Mouse (Mus musculus) cerebellum, adult 8-10 months (tissue): ENCODE measurements at regions not wholly inside any gene's neighbourhood (a gene's known extent, or its start where the extent isn't known, plus 50 kb on each side); places are given as distances from the start of the nearest gene placed in this dataset.

Source experiments
- DNase-seq: peaks from one replicate; pipeline ENCODE4 v3.0.0; 2022

- DNase-seq = no peak
Measured at GRCm38 (mm10) chr10:98727130-98727529, 187.1 kb upstream of the Atp2b1 start.

- no peak for DNase-seq
Measured at GRCm38 (mm10) chr10:98728396-98729030, 185.7 kb upstream of the Atp2b1 start.

GRCm38 (mm10) chr10:98733950-98734585 lies 180.1 kb upstream of the Atp2b1 start:
- no peak for DNase-seq

DNA sequence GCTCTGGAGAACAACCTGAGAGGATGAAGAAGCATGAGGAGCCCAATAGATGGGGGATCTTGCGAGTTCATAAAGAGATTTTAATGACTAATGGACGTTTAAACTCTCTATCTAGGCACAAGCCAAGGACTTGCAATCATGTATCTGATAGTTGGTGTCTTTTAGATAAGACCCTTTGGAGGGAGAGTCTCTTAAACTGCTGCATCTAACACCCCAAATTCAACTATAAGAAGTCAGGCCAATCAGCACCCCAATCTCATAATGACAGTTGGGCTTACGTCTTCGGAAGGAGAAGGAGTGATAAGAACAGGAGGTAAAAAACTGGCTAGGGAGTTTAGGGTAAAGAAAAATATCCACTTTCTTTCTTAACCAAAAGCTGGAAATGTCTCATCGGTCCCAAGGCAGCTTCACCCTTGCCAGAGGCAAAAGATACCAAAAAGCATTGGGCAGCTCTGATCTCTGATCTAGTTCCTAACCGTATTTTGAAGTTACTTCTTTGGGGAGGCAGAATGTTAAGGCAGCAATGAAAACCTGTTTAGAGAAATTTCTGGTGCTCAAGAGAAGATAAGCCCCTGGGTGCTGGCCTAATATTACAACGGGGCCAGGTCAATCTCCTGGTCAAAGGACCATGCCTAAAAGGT lies 173.6 kb upstream of the Atp2b1 start:
- no peak for DNase-seq

- DNase-seq = no peak
Measured at GRCm38 (mm10) chr10:98741398-98741797, 172.8 kb upstream of the Atp2b1 start.

- peak; percentile 77 for DNase-seq
Measured at GRCm38 (mm10) chr10:98742822-98743605, 171.2 kb upstream of the Atp2b1 start.

GRCm38 (mm10) chr10:98744246-98744645 lies 170.0 kb upstream of the Atp2b1 start:
- DNase-seq = no peak

- DNase-seq = no peak
Measured at GRCm38 (mm10) chr10:98744662-98745061, 169.5 kb upstream of the Atp2b1 start.

DNA sequence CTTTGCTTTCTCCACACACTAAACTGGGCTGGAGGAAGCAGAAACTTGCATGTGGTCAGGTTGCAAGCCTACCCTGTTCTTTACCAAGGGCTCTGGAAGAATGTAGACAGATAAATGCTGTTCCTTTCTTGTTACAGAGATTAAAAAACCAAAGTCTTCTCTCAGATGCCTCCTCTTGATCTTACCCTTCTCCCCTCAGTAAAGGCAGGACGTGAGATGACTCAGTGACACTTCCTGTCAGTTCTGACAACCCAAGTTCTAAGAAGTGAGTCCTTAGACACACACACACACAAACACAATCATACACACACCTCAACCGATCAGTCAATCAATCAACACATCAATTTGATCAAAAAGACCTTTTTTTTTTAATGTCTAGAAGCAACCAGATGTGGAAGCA lies 168.8 kb upstream of the Atp2b1 start:
- no peak for DNase-seq

DNA sequence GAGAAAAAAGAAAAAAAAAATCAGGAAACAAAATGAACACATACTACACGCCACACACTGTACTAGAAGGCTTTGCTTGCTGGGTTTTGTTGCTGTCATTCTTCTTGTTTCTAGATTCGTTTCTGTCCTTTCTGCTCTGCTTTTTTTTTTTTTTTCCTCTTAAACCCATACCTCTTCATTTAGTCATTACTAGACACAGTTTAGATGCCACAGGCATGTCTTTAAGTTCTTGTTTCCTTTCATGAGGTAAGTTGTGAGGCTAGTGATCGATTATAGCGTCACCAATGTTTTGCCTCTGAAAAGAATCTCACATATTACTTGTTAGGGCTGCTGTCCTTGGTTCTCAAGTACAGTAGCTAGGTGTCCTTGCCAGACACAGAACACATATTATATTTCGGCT lies 168.3 kb upstream of the Atp2b1 start:
- DNase-seq = no peak

GRCm38 (mm10) chr10:98748856-98749583 lies 165.2 kb upstream of the Atp2b1 start:
- DNase-seq = no peak

DNA sequence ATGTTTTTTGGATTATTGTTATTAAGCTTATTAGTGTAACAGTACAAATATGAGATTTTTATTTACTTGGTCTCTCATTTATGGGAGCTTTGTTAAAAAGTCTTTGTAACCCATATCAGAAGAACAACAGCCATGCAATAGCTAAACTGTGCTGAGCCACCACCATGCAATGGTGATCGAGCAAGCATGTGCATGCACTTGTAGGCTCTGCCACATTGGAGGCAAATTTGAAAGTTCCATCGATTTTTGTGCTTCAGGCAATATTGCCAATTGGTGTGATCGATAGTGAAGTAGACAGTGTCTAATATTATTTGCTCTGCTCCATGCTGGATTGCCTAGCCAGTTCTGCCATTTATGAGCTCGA lies 164.6 kb upstream of the Atp2b1 start:
- DNase-seq = no peak

- DNase-seq = no peak
Measured at GRCm38 (mm10) chr10:98751376-98752058, 162.7 kb upstream of the Atp2b1 start.

DNA sequence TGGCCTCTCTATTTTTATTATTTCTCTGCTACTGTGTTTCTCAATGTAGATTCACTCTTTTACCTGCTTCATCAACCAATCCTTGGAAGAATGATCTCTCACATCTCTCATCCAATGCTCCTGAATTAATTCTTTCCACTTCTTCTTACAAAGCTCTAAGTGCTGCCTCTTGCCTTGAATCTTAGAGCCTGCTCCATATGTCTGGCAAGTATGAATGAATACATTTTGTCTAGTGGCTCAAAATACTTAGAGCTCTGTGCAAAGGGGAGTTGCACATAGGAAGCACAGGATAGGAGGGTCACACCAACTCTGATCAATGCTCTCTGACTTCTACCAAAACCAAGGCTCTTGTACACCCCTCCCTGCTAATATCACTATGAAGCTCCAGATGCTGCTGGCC lies 153.1 kb upstream of the Atp2b1 start:
- DNase-seq = no peak

DNA sequence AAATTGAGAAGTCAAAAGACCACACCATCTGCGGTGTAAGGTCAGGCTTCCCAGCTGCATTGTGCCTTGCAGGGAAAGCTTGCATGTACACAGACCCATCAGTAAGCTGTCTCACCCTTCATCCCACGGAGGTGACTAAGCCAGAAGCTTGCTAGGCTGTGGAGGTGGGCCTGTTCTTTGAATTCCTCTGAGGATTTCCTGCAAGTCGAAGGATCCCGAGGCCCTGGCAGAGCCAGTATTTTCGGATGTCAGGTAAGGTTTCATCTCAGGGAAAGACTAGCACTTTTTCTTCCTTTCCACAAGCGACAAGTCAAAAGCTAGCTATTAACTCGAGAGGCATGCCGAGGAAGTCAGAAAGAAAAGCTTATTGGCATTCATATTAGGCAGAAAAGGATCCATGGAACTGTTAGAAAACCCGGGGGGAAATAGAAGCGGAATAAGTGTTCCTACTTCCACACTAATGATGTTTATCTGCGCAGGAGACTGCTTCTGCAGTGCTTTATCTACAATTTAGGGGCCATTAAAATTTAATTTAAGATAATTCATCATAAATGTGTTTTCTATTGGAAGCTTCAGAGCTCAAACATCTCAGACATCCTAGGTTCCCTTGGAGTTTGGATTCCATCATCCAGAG lies 148.3 kb upstream of the Atp2b1 start:
- DNase-seq = no peak

- no peak for DNase-seq
Measured at GRCm38 (mm10) chr10:98779783-98780182, 134.4 kb upstream of the Atp2b1 start.

GRCm38 (mm10) chr10:98780938-98781337 lies 133.3 kb upstream of the Atp2b1 start:
- DNase-seq = no peak

DNA sequence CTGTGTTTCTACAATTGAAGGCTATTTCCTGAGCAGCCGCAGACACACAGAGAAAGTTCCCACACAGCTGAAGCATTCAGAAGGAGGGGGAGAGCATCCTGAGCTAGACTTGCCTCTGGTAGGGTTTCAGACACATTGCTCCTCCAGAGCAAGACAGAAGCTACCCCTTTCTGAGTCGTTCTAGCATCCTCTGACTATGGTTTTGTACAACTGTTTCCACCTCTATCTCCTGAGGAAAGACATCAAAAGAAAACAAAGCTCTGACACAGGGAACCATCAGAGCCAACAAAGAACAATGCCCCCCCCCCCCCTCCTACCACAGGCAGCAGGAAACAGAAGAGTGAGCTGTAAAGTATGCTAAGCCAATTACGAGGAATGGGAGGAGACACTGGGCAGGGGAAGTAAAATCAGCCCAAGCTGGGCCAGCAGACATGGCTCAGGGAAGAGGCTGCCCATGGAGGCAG lies 132.3 kb upstream of the Atp2b1 start:
- no peak for DNase-seq

DNA sequence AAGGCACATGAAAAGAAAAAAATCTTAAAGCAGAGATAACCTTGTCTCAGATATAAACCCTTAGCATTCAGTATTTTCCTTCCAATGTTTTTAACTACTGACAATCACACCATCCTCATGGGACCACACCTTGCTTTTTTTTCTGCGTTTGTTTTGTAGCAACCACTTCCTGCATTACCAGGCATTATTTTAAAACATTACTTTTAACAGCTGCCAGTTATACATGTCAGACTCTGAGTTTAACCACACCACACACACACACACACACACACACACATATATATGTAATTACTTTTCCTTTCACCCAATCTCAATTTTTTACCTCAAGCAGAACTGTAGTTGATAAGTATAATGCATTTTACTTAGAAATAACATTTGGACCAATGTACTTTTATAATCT lies 128.8 kb upstream of the Atp2b1 start:
- DNase-seq = no peak

- no peak for DNase-seq
Measured at GRCm38 (mm10) chr10:98786089-98786488, 128.1 kb upstream of the Atp2b1 start.

DNA sequence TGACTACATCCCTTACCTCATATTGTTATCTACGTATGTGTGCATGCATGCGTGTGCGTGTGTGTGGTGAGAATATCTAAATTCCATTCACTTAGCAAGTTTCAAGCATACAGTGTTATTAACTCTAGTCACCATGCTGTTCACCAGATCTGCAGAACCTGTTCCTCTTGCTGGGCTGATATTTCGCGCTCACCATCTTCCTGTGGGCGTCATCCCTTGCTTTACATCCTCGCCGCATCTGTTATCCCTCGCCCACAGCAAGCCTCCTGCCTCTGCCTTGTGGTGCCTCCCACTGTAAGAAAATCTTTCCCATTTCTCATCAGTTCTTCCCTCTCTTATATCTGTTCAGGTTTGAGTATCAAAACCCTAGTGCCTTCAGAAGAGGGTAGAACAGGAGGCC lies 124.4 kb upstream of the Atp2b1 start:
- no peak for DNase-seq

GRCm38 (mm10) chr10:98790456-98790855 lies 123.8 kb upstream of the Atp2b1 start:
- no peak for DNase-seq
